Mouse (Mus musculus) C2C12 (cell line): ENCODE measurements at regions not wholly inside any gene's neighbourhood (a gene's known extent, or its start where the extent isn't known, plus 50 kb on each side); places are given as distances from the start of the nearest gene placed in this dataset.

ENCODE experiments used
- H3K27me3 ChIP-seq: one replicate; pipeline ENCODE4 v1.6.1; 2011; ENCODE audit not compliant: control insufficient read depth, insufficient read depth, insufficient read length
- H3K36me3 ChIP-seq: one replicate; pipeline ENCODE4 v1.6.1; 2011; ENCODE audit not compliant: control insufficient read depth, insufficient read depth
- H3K4me3 ChIP-seq: one replicate; pipeline ENCODE4 v1.5.1; 2011; ENCODE audit warnings: mild to moderate bottlenecking, control low read depth; ENCODE audit not compliant: poor library complexity, insufficient read depth, severe bottlenecking
- H3K79me2 ChIP-seq: one replicate; pipeline ENCODE4 v1.6.1; 2011; ENCODE audit not compliant: control insufficient read depth, insufficient read depth
- H3K79me3 ChIP-seq: one replicate; pipeline ENCODE4 v1.6.1; 2011; ENCODE audit warnings: low read depth, control low read depth
- H3ac ChIP-seq: one replicate; pipeline ENCODE3; 2011; ENCODE audit warnings: low read depth; ENCODE audit not compliant: control insufficient read depth, insufficient read length
- CEBPB ChIP-seq: IDR thresholded peaks from one replicate; pipeline ENCODE4 v1.6.1; 2011; ENCODE audit warnings: low read depth, mild to moderate bottlenecking, control low read depth, moderate library complexity
- CTCF ChIP-seq: IDR thresholded peaks from one replicate; pipeline ENCODE4 v1.5.1; 2011; ENCODE audit not compliant: control insufficient read depth, insufficient read depth, insufficient read length
- FOSL1 ChIP-seq: IDR thresholded peaks from one replicate; pipeline ENCODE4 v1.8.0; 2011; ENCODE audit warnings: mild to moderate bottlenecking, low read length; ENCODE audit not compliant: poor library complexity, insufficient read depth, severe bottlenecking
- MAX ChIP-seq: IDR thresholded peaks from one replicate; pipeline ENCODE4 v1.6.1; 2011; ENCODE audit warnings: mild to moderate bottlenecking, control low read depth
- MYOD1 ChIP-seq: IDR thresholded peaks from one replicate; pipeline ENCODE4 v1.6.1; 2011; ENCODE audit warnings: low read depth; ENCODE audit not compliant: control insufficient read depth, insufficient read length
- MYOG ChIP-seq: IDR thresholded peaks from one replicate; pipeline ENCODE4 v1.6.1; 2011; ENCODE audit not compliant: control insufficient read depth, insufficient read length; ENCODE audit errors: extremely low read depth
- USF1 ChIP-seq: IDR thresholded peaks from one replicate; pipeline ENCODE4 v1.6.1; 2011; ENCODE audit warnings: low read depth, mild to moderate bottlenecking, control low read depth, moderate library complexity

DNA sequence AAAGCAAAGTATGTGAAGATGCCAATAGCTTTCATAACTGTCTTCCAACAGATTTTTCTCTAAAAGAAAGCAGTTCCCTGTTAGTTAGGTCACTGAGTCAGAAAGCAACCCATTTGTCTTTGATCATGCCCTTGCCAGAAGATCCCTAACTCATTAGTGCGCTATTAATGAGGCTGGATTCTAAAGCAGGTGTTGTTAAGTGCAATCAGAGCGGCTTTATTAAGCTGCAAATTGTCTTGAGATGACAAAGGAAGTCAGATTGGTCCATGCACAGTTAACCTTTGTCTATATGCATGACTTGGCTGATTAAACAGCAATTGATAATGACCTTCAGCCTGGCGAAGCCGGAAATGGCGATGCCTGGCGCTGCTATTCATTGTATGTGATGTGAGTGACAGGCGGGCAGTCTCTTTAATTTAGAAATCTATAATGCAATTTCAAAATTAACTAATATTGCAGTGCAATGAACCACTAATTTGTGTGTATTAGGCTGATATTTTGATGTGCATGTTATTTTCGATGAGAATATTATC lies 183.4 kb downstream of the Rnd3 start:
- TF ChIP-seq MYOG (no peak), MYOD1 (no peak), MAX (no peak), CTCF (no peak), FOSL1 (no peak), CEBPB (no peak), USF1 (no peak)
- H3K27me3 ChIP-seq: no peaks in the 10 kb centered on the region
- no peak overlapping the region for H3K4me3 ChIP-seq
- H3K36me3 ChIP-seq: no peaks in the 10 kb centered on the region
- no peaks in the 10 kb centered on the region for H3K79me2 ChIP-seq
- H3ac ChIP-seq: no peak overlapping the region
- H3K79me3 ChIP-seq: no peaks in the 10 kb centered on the region

DNA sequence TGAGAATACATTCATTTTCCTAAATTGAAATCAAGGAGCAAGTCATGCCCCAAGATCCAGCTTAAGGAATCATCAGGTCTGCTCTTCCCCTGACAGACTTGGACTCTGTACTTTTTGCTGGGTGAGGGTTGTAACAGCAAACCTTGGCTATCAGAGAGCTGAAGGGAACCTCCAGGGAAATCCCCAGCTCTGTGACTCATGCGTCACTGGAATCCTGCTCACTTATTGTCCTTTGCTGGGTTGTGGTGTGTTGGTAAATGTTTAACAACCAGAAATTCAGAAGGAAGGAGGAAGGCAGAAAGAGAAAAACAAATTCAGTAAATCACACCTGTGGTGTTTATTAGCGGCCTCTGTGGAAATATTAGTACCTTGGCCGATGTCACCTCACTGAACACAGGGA lies 184.8 kb downstream of the Rnd3 start:
- no peaks in the 10 kb centered on the region for H3K27me3 ChIP-seq
- no peak overlapping the region for H3K4me3 ChIP-seq
- no peaks in the 10 kb centered on the region for H3K36me3 ChIP-seq
- no peaks in the 10 kb centered on the region for H3K79me3 ChIP-seq
- no peak overlapping the region for H3ac ChIP-seq
- H3K79me2 ChIP-seq: no peaks in the 10 kb centered on the region
- TF ChIP-seq USF1 (no peak), MYOG (no peak), MYOD1 (no peak), CEBPB (no peak), CTCF (no peak), MAX (no peak), FOSL1 (no peak)

DNA sequence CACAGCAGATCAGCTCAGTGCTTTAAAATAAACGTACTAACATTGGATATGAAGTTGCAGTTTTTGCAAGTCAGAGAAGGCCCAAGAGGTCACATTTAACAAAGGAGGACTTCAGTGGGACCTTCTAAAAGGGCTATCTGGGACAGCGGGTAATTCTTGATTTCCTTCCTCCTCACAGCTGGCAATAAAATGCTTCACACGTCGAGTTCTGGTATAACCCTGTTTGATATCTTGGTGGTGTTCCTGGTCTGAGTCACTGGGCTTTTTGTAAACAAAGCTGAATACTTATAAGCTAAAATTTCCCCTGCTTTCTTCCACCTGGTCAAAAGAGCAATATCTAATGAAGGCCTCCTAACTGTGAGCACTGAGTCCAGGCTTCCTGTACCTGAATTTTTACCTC lies 187.9 kb downstream of the Rnd3 start:
- Histone ChIP-seq H3ac (no peak overlapping the region), H3K4me3 (no peak overlapping the region), H3K79me3 (no peaks in the 10 kb centered on the region), H3K27me3 (no peaks in the 10 kb centered on the region), H3K36me3 (no peaks in the 10 kb centered on the region), H3K79me2 (no peaks in the 10 kb centered on the region)
- no peak for TF ChIP-seq CTCF
- no peak for TF ChIP-seq MYOD1
- TF ChIP-seq USF1: no peak
- TF ChIP-seq FOSL1: no peak
- TF ChIP-seq CEBPB: no peak
- TF ChIP-seq MAX: no peak
- TF ChIP-seq MYOG: no peak

DNA sequence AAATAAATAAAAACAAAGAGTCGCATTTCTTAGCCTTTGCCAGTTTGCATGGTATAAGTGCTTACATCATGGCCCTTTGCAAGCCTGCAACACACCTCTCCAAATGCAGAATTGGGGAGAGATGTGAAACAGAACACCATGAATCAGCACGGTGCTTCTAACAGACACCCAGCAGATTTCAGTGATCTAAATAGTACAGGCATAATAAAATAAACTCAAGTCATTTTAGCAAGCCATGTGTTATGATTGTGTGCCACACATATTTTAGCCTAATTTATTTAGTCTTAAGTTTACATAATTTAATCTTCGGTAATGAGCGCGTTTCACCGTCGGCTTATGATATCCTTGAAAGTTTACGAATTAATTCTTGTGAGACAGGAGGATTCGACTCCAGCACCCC lies 189.6 kb downstream of the Rnd3 start:
- Histone ChIP-seq H3K79me2 (no peaks in the 10 kb centered on the region), H3K36me3 (no peaks in the 10 kb centered on the region), H3K79me3 (no peaks in the 10 kb centered on the region), H3K4me3 (no peak overlapping the region), H3ac (no peak overlapping the region), H3K27me3 (no peaks in the 10 kb centered on the region)
- no peak for TF ChIP-seq CEBPB
- TF ChIP-seq MAX: no peak
- TF ChIP-seq MYOG: no peak
- no peak for TF ChIP-seq MYOD1
- TF ChIP-seq CTCF: no peak
- TF ChIP-seq USF1: no peak
- no peak for TF ChIP-seq FOSL1

DNA sequence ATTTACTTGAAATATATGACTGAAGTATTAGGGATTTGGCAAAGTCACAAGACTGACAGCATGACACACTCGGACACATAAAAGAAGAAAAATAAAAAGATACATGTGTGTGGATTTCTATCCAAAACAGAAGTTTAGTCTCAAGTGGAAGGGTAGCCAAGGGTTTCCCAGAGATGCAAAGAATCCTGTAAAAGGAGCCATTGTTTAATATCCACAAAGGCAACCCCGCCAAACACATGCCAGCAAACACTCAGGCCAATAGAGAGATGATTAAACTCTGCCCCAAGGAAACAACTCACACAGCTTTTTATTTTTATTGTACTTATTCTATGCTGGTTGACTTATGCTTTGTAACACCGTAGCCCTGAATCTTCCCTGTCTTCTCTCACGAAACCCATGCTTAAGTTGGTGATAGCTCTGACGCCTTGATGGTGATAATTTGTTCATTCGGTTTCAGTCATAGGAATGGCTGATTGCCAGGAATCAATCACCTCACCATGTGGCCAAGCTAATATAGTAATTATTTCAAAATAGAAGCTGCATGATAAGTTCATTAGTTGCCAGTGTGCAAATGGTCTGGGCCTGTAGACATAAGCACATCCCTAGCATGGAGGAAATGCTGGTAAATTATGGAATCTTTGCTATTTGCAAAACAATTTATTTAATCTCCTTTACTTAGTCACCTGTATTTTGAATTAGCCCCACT lies 194.4 kb downstream of the Rnd3 start:
- H3ac ChIP-seq: no peak overlapping the region
- H3K27me3 ChIP-seq: no peaks in the 10 kb centered on the region
- no peaks in the 10 kb centered on the region for H3K36me3 ChIP-seq
- TF ChIP-seq MYOD1 (no peak), MYOG (no peak), CEBPB (no peak), MAX (no peak)
- H3K79me3 ChIP-seq: no peaks in the 10 kb centered on the region
- H3K79me2 ChIP-seq: no peaks in the 10 kb centered on the region
- no peak overlapping the region for H3K4me3 ChIP-seq

DNA sequence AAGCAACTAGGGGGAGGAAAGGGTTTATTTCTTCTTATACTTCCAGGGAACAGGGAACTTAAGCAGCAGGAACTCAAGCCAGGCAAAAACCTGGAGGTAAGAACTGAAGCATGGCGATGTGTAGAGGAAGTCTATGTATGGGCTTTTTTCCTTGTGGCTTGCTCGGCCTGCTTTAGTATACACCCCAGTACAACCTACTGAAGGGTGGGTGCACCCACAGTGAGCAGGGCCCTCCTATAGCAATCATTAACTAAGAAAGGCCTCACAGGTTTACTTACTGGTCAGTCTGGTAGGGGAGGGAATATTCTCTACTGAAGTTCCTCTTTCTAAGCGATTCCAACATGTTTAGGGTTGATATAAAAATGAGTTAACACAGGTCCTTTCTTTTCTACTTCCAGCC lies 197.9 kb downstream of the Rnd3 start:
- no peak for TF ChIP-seq USF1
- TF ChIP-seq FOSL1: no peak
- no peak for TF ChIP-seq CEBPB
- no peak for TF ChIP-seq CTCF
- TF ChIP-seq MYOD1: no peak
- no peak for TF ChIP-seq MYOG
- TF ChIP-seq MAX: no peak
- no peaks in the 10 kb centered on the region for H3K27me3 ChIP-seq

More for the DNA sequence above, 197.9 kb downstream of the Rnd3 start:
- H3K36me3 ChIP-seq: no peaks in the 10 kb centered on the region
- H3K4me3 ChIP-seq: no peak overlapping the region
- no peak overlapping the region for H3ac ChIP-seq
- no peaks in the 10 kb centered on the region for H3K79me2 ChIP-seq
- H3K79me3 ChIP-seq: no peaks in the 10 kb centered on the region
